Mouse (Mus musculus): Measurements from ENCODE around the gene Ehd1.

- no peak for TF ChIP-seq POLR2A (IDR thresholded peaks at IDR 0.05; ENCODE audit: insufficient read depth, low read depth, low read length)
- TF ChIP-seq CTCF (IDR thresholded peaks at IDR 0.05; ENCODE audit: insufficient read depth, low read depth, low read length): no peak
Observed at GRCm38 (mm10) chr19:6349215-6349983, 72.9 kb downstream of the Ehd1 start.
